Mouse (Mus musculus): ENCODE results near the gene Edn3.

GRCm38 (mm10) chr2:174760479-174761121 lies at the start of gene Edn3:
- no peak for TF ChIP-seq CTCF (conservative IDR thresholded peaks at IDR 0.05 in 1 of 2, IDR thresholded peaks at IDR 0.05 in 1 of 2; ENCODE audit: low read depth in 2 of 2, low read length in 2 of 2)
- TF ChIP-seq EP300 (IDR thresholded peaks at IDR 0.05; ENCODE audit: low read length), result no peak
- TF ChIP-seq JUND (conservative IDR thresholded peaks at IDR 0.05; ENCODE audit: low read depth, low read length), result no peak
- TF ChIP-seq E2F4 (IDR thresholded peaks at IDR 0.05; ENCODE audit: insufficient replicate concordance, low read depth, low read length), result no peak
